Mouse (Mus musculus) midbrain, postnatal 0 days (tissue): ENCODE data around the gene 4933417A18Rik. TPM values are rescaled to one million over a fixed set of nuclear protein-coding genes. Genes with fewer than 3 reads are reported as not detected.
A peak's percentile ranks its signal among the peaks of the same experiment; 100 is the strongest.

ENCODE experiments used
- ATAC-seq: fragments of 200-750 bp; cut with Nextera tagmentation; 2 replicates; pipeline ENCODE4 v1.8.0; 2017; ENCODE audit warnings: moderate number of reproducible peaks, mild to moderate bottlenecking, moderate TSS enrichment, moderate library complexity; ENCODE audit not compliant: low FRiP score
- DNase-seq: peaks from one replicate; pipeline ENCODE4 v3.0.0-alpha.2; 2015; ENCODE audit warnings: low spot score
- H3K27ac ChIP-seq: fragments of 300-500 bp; sonication (generic); 2 replicates; pipeline ENCODE4 v1.5.1; 2014; ENCODE audit warnings: low read depth, mild to moderate bottlenecking, low read length, mixed read lengths
- H3K27me3 ChIP-seq: fragments of 300-500 bp; sonication (generic); 2 replicates; pipeline ENCODE4 v1.6.1; 2014; ENCODE audit warnings: low read length, control low read depth, mixed read lengths; ENCODE audit not compliant: insufficient read depth
- H3K36me3 ChIP-seq: fragments of 300-500 bp; sonication (generic); 2 replicates; pipeline ENCODE4 v1.6.1; 2014; ENCODE audit warnings: low read length, control low read depth, mixed read lengths; ENCODE audit not compliant: insufficient read depth
- H3K4me1 ChIP-seq: fragments of 300-500 bp; sonication (generic); 2 replicates; pipeline ENCODE4 v1.6.1; 2014; ENCODE audit warnings: mild to moderate bottlenecking, control low read depth, antibody characterized with exemption, low read length, mixed read lengths; ENCODE audit not compliant: insufficient read depth
- H3K4me2 ChIP-seq: fragments of 300-500 bp; sonication (generic); 2 replicates; pipeline ENCODE4 v1.6.1; 2014; ENCODE audit warnings: low read depth, mild to moderate bottlenecking, low read length, mixed read lengths; ENCODE audit not compliant: poor library complexity, severe bottlenecking
- H3K4me3 ChIP-seq: fragments of 300-500 bp; sonication (generic); 2 replicates; pipeline ENCODE4 v1.5.1; 2014; ENCODE audit warnings: low read depth, mild to moderate bottlenecking, low read length, moderate library complexity
- H3K9ac ChIP-seq: fragments of 300-500 bp; sonication (generic); replicated peaks from 2 replicates; pipeline ENCODE4 v1.6.1; 2014; ENCODE audit warnings: mild to moderate bottlenecking, low read length, moderate library complexity, mixed read lengths; ENCODE audit not compliant: poor library complexity, severe bottlenecking
- H3K9me3 ChIP-seq: fragments of 300-500 bp; sonication (generic); 2 replicates; pipeline ENCODE4 v1.6.1; 2016; ENCODE audit warnings: low read length, control low read depth
- CTCF ChIP-seq: IDR thresholded peaks from 2 replicates; pipeline ENCODE4 v1.5.1; 2016; ENCODE audit warnings: antibody characterized with exemption, mild to moderate bottlenecking
- WGBS: fragments of 180-500 bp; shearing (Covaris S2); extraction: QIAGEN DNeasy Blood & Tissue Kit; methylation state at CpG from one replicate; pipeline ENCODE4 v1.1.7; 2014; 5-methylcytosine and 5-hydroxymethylcytosine counted together
- polyA plus RNA-seq: library from polyadenylated mRNA; unstranded; fragments of >200 nt; fragmentation: Nextera tagmentation; extraction: Ambion mirVana; gene quantifications from 2 replicates; pipeline ENCODE4 v1.2.1, GENCODE M21; 2015
- total RNA-seq: library from RNA; depleted of rRNA; stranded (reverse); fragments of >200 nt; gene quantifications from 2 replicates; pipeline ENCODE4 v1.2.3, GENCODE M21; 2014; rRNA removed

Gene 4933417A18Rik
- total and polyA plus RNA-seq, 2 experiments from 2014 or later: not detected

DNA sequence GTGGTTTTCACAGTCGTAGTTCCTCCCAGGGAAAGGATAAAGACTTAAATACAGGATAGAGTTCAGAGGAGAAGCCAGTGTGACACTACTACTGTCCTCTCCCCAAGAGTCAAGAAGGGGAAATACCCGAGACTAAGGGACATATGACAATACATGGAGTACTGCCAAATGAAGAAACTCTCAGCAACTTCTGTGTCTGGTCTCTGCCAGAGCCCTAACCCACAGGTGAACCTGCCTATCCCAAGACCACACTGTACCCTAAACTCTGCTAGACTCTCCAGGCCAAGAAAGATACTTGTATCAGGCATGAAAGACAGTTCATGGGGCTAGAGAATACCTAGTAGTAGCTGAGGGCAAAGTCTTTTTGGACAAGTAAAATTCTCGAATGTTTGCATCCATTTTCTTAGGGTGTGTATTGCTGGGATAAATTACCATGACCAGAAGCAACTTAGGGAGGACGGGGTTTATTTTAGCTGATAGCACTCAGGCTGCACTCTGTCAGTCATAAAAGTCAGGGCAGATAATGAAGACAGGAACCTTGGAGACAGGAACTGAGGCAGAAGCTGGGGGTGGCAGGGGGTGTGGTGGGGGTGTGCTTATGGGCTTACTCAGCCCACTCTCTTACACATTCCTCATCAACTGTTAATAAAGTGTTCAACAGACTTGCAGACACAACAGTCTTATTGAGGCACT is 67.5 kb downstream of the 4933417A18Rik start:
- ATAC-seq (no peak), DNase-seq (no peak)
- no peaks in the 10 kb centered on the region for H3K9me3 ChIP-seq
- peaks cover 15% of the 10 kb centered on the region for H3K36me3 ChIP-seq
- H3K4me2 ChIP-seq: no peak overlapping the region
- no peak overlapping the region for H3K9ac ChIP-seq
- 70% methylated on average over 4 of the region's 4 CpGs for WGBS
- no peaks in the 10 kb centered on the region for H3K27me3 ChIP-seq
- H3K27ac ChIP-seq: no peak overlapping the region
- H3K4me3 ChIP-seq: no peak overlapping the region
- 0 out of 2 replicates have a peak, but pooled peaks cover 4% of the 10 kb centered on the region for H3K4me1 ChIP-seq
- TF ChIP-seq CTCF: no peak

GRCm38 (mm10) chr13:34993085-34993484 is 68.9 kb downstream of the 4933417A18Rik start:
- no peaks in the 10 kb centered on the region for H3K27me3 ChIP-seq

GRCm38 (mm10) chr13:34993595-34993982 is 69.4 kb downstream of the 4933417A18Rik start:
- no peaks in the 10 kb centered on the region for H3K27me3 ChIP-seq
- peaks cover 3% of the 10 kb centered on the region; the same call in 1 of the 2 replicates for H3K36me3 ChIP-seq
- no peaks in the 10 kb centered on the region for H3K9me3 ChIP-seq
- peak overlapping the region; percentile 73 for H3K4me2 ChIP-seq
- WGBS: under 1% methylated on average over 22 of the region's 22 CpGs
- peak; percentile 52 for ATAC-seq
- H3K9ac ChIP-seq: peak overlapping the region; percentile 74
- H3K4me3 ChIP-seq: peak overlapping the region; percentile 60
- peak overlapping the region; percentile 72 for H3K27ac ChIP-seq
- DNase-seq: peak; percentile 23
- no peak for TF ChIP-seq CTCF
- H3K4me1 ChIP-seq: 0 out of 2 replicates have a peak, but pooled peaks cover 4% of the 10 kb centered on the region

More at GRCm38 (mm10) chr13:34993085-34993484, 68.9 kb downstream of the 4933417A18Rik start:
- ATAC-seq (no peak), DNase-seq (no peak)
- WGBS: 66% methylated on average over 4 of the region's 4 CpGs
- H3K36me3 ChIP-seq: peaks cover 6% of the 10 kb centered on the region; the same call in 1 of the 2 replicates
- H3K4me1 ChIP-seq: 0 out of 2 replicates have a peak, but pooled peaks cover 4% of the 10 kb centered on the region
- no peak overlapping the region for H3K9ac ChIP-seq
- peak overlapping the region; percentile 72; the same call in 1 of the 2 replicates for H3K27ac ChIP-seq
- TF ChIP-seq CTCF: no peak
- H3K4me3 ChIP-seq: peak overlapping the region; percentile 60
- H3K4me2 ChIP-seq: peak overlapping the region; percentile 73
- H3K9me3 ChIP-seq: no peaks in the 10 kb centered on the region

- H3K27me3 ChIP-seq: no peaks in the 10 kb centered on the region
- peak overlapping the region; percentile 74 for H3K9ac ChIP-seq
- H3K36me3 ChIP-seq: no peaks in the 10 kb centered on the region
- peak overlapping the region; percentile 60 for H3K4me3 ChIP-seq
- WGBS: under 1% methylated on average over 33 of the region's 33 CpGs
- H3K9me3 ChIP-seq: no peaks in the 10 kb centered on the region
- no peak for TF ChIP-seq CTCF
- peak overlapping the region; percentile 72 for H3K27ac ChIP-seq
- ATAC-seq (peak; percentile 95), DNase-seq (peak; percentile 97)
- H3K4me2 ChIP-seq: peak overlapping the region; percentile 73
- 0 out of 2 replicates have a peak, but pooled peaks cover 4% of the 10 kb centered on the region for H3K4me1 ChIP-seq
Observed at GRCm38 (mm10) chr13:34993983-34994811, 70.0 kb downstream of the 4933417A18Rik start.

GRCm38 (mm10) chr13:34995925-34996324 is 71.7 kb downstream of the 4933417A18Rik start:
- no peak overlapping the region for H3K27ac ChIP-seq
- H3K27me3 ChIP-seq: no peaks in the 10 kb centered on the region
- TF ChIP-seq CTCF: no peak
- ATAC-seq: no peak
- H3K4me2 ChIP-seq: no peak overlapping the region
- H3K36me3 ChIP-seq: no peaks in the 10 kb centered on the region
- no peaks in the 10 kb centered on the region for H3K9me3 ChIP-seq
- DNase-seq: no peak
- H3K4me3 ChIP-seq: no peak overlapping the region
- H3K4me1 ChIP-seq: 0 out of 2 replicates have a peak, but pooled peaks cover 4% of the 10 kb centered on the region
- whole genome bisulfite sequencing: 77% methylated on average over 2 of the region's 2 CpGs
- no peak overlapping the region for H3K9ac ChIP-seq

Other genes starting within 250 kb of the 4933417A18Rik start
- 0.66 TPM in 1 of 2 replicates, not detected in the other for gene Fam50b, start 189.6 kb upstream of the 4933417A18Rik start, total RNA-seq
- gene Fam50b, start 189.6 kb upstream of the 4933417A18Rik start, polyA plus RNA-seq: not detected in 2 replicates
- gene Prpf4b, start 49.1 kb upstream of the 4933417A18Rik start, total RNA-seq: 37.5 and 46.5 TPM in 2 replicates
- 54.7 and 65.2 TPM in 2 replicates for gene Prpf4b, start 49.1 kb upstream of the 4933417A18Rik start, polyA plus RNA-seq
- 0.33 and 0.47 TPM in 2 replicates for gene Fam217a, start 99 bp upstream of the 4933417A18Rik start, total RNA-seq
- gene Fam217a, start 99 bp upstream of the 4933417A18Rik start, polyA plus RNA-seq: 1.5 and 1.6 TPM in 2 replicates
- not detected in 2 replicates for gene Eci3, start 39.4 kb downstream of the 4933417A18Rik start, total RNA-seq
- gene Eci3, start 39.4 kb downstream of the 4933417A18Rik start, polyA plus RNA-seq: 0.39 and 0.50 TPM in 2 replicates
- 97.7 and 110 TPM in 2 replicates for gene Eci2, start 102.7 kb downstream of the 4933417A18Rik start, total RNA-seq
- gene Eci2, start 102.7 kb downstream of the 4933417A18Rik start, polyA plus RNA-seq: 95.3 and 99.5 TPM in 2 replicates